Mouse (Mus musculus): Measurements from ENCODE around the gene Gm28043. TPM values are rescaled to one million over a fixed set of nuclear protein-coding genes. Genes with fewer than 3 reads are reported as not detected.

Gene Gm28043
- total and polyA plus RNA-seq, 3 experiments: 3.6 to 4.2 (median 3.7) TPM

DNA sequence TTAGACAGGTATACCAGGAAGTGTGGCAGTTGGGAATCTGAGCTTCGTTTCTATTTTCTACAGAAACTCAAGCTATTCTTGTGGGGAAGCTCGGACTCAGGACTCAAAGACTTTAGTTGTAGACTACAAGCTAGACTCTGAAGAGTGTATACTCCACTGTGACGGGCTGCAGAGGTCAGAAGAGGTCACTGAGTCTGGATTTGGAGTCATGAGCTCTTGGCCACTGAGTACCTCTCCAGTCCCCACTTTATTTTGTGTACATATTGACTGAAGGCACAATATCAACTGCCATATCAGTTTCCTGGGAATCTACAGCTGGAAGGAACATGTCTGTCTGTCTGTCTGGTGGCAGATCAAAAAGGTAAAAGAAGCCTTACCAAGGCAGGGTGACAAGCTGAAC lies 4.6 kb downstream of the Gm28043 start:
- dilution Hi-C loops (cut with MboI; ENCODE audit: extremely low pct_ligation_motif_present, extremely low pct_unique_long_range_greater_than_20kb, low sequenced_read_pairs) (no loop called here), in situ Hi-C loops (cut with MboI; ENCODE audit: low pct_ligation_motif_present, low pct_unique_long_range_greater_than_20kb, low sequenced_read_pairs) (loop anchor here (25.0 kb wide), 1 partner anchor 243 kb away; no protein-coding TSS in a partner anchor)
- Histone ChIP-seq H3K36me3 (replicated peaks in 1 of 2; ENCODE audit: control insufficient read depth in 1 of 2, insufficient read depth in 1 of 2, low read length in 1 of 2) (peaks cover 32 to 71% of the 10 kb centered on the region in 2 experiments), H3K27ac (ENCODE audit: insufficient read depth, low read depth) (no peak overlapping the region), H3K79me2 (replicated peaks; ENCODE audit: control insufficient read depth, extremely low read depth, insufficient read depth, poor library complexity, severe bottlenecking) (peaks cover 29% of the 10 kb centered on the region), H3K27me3 (replicated peaks) (no peaks in the 10 kb centered on the region), H3K4me3 (replicated peaks in 1 of 3; ENCODE audit: low read depth in 2 of 3, low read length in 2 of 3, poor library complexity in 1 of 3) (no peak overlapping the region), H3K4me1 (ENCODE audit: control insufficient read depth in 1 of 2, insufficient read depth in 2 of 2) (peaks cover 5 to 23% of the 10 kb centered on the region in 2 experiments), H3K9me3 (replicated peaks; ENCODE audit: low read length) (no peaks in the 10 kb centered on the region), H3K4me2 (ENCODE audit: insufficient read depth, low read depth, poor library complexity, severe bottlenecking) (no peak overlapping the region), H3K9ac (ENCODE audit: insufficient read depth, low read depth) (no peak overlapping the region)
- DNase-seq (ENCODE audit: extremely low read depth): no peak
- TF ChIP-seq NELFE (IDR thresholded peaks at IDR 0.05; ENCODE audit: low read depth, low read length) (no peak), BHLHE40 (IDR thresholded peaks at IDR 0.05; ENCODE audit: low read depth, low read length) (no peak), KAT2A (IDR thresholded peaks at IDR 0.05; ENCODE audit: insufficient replicate concordance, low read length) (no peak), MAZ (IDR thresholded peaks at IDR 0.05; ENCODE audit: low read depth, low read length) (no peak), TBP (conservative IDR thresholded peaks at IDR 0.05; ENCODE audit: low read depth, low read length) (no peak), USF1 (IDR thresholded peaks at IDR 0.05; ENCODE audit: low read depth, low read length) (no peak), MXI1 (IDR thresholded peaks at IDR 0.05; ENCODE audit: low read depth, low read length) (no peak), NRF1 (IDR thresholded peaks at IDR 0.05; ENCODE audit: low read depth, low read length) (no peak), RAD21 (IDR thresholded peaks at IDR 0.05; ENCODE audit: low read depth, low read length) (no peak), HCFC1 (IDR thresholded peaks at IDR 0.05; ENCODE audit: low read depth, low read length) (no peak), ETS1 (conservative IDR thresholded peaks at IDR 0.05; ENCODE audit: low read depth, low read length) (no peak), USF2 (conservative IDR thresholded peaks at IDR 0.05; ENCODE audit: low read depth, low read length) (no peak), POLR2AphosphoS2 (IDR thresholded peaks at IDR 0.05; ENCODE audit: low read depth, low read length) (no peak), ZC3H11A (IDR thresholded peaks at IDR 0.05; ENCODE audit: low read depth, low read length) (no peak)

DNA sequence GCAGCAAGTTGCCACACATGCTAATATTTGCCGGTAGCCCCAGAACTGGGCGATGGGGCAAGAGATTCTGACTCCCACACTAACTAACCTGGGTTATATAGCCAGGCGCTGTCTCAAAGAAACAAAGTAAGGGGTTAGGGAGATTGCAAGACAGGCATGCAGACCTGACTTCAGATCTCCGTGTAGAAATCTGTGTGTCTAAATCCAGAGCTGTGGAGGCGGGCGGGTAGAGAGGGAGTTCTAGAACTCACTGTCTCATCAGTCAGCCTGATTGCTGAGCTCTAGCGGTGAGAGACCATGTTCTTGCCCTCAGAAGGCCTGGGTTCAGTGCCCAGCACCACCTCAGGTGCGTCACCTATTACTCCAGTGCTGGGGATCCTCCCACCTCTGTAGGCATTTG lies 8.8 kb downstream of the Gm28043 start:
- Histone ChIP-seq H3K9ac (ENCODE audit: insufficient read depth, low read depth) (no peak overlapping the region), H3K9me3 (replicated peaks; ENCODE audit: low read length) (no peaks in the 10 kb centered on the region), H3K27me3 (replicated peaks) (no peaks in the 10 kb centered on the region), H3K4me2 (ENCODE audit: insufficient read depth, low read depth, poor library complexity, severe bottlenecking) (no peak overlapping the region), H3K36me3 (replicated peaks in 1 of 2; ENCODE audit: control insufficient read depth in 1 of 2, insufficient read depth in 1 of 2, low read length in 1 of 2) (peaks cover 64 to 95% of the 10 kb centered on the region in 2 experiments), H3K79me2 (replicated peaks; ENCODE audit: control insufficient read depth, extremely low read depth, insufficient read depth, poor library complexity, severe bottlenecking) (no peaks in the 10 kb centered on the region; the same call in 1 of the 2 replicates), H3K4me1 (ENCODE audit: control insufficient read depth in 1 of 2, insufficient read depth in 2 of 2) (no peaks in the 10 kb centered on the region), H3K4me3 (replicated peaks in 1 of 3; ENCODE audit: low read depth in 2 of 3, low read length in 2 of 3, poor library complexity in 1 of 3) (no peak overlapping the region), H3K27ac (ENCODE audit: insufficient read depth, low read depth) (no peak overlapping the region)
- no peak for DNase-seq (ENCODE audit: extremely low read depth)
- TF ChIP-seq MAZ (IDR thresholded peaks at IDR 0.05; ENCODE audit: low read depth, low read length) (no peak), CTCF (conservative IDR thresholded peaks at IDR 0.05 in 1 of 2, IDR thresholded peaks at IDR 0.05 in 1 of 2; ENCODE audit: low read depth in 2 of 2, low read length in 2 of 2) (no peak), ZC3H11A (IDR thresholded peaks at IDR 0.05; ENCODE audit: low read depth, low read length) (no peak), BHLHE40 (IDR thresholded peaks at IDR 0.05; ENCODE audit: low read depth, low read length) (no peak), USF2 (conservative IDR thresholded peaks at IDR 0.05; ENCODE audit: low read depth, low read length) (no peak), RCOR1 (conservative IDR thresholded peaks at IDR 0.05; ENCODE audit: low read depth, low read length) (no peak)
- in situ Hi-C loops (cut with MboI; ENCODE audit: low pct_ligation_motif_present, low pct_unique_long_range_greater_than_20kb, low sequenced_read_pairs) (loop anchor here (25.0 kb wide), 1 partner anchor 239 kb away; no protein-coding TSS in a partner anchor), dilution Hi-C loops (cut with MboI; ENCODE audit: extremely low pct_ligation_motif_present, extremely low pct_unique_long_range_greater_than_20kb, low sequenced_read_pairs) (no loop called here)
